Mouse (Mus musculus): ENCODE results near the gene Chtf18.

- TF ChIP-seq TCF12 (IDR thresholded peaks at IDR 0.05; ENCODE audit: low read depth, low read length) (no peak), CTCF (conservative IDR thresholded peaks at IDR 0.05 in 1 of 2, IDR thresholded peaks at IDR 0.05 in 1 of 2; ENCODE audit: low read depth in 2 of 2, low read length in 2 of 2) (no peak), E2F4 (IDR thresholded peaks at IDR 0.05; ENCODE audit: insufficient replicate concordance, low read depth, low read length) (no peak), POLR2A (IDR thresholded peaks at IDR 0.05; ENCODE audit: low read depth, low read length) (no peak)
Measured at GRCm38 (mm10) chr17:25725264-25725663, 2.0 kb downstream of the Chtf18 start.

All from CH12.LX (cell line).